Mouse (Mus musculus) brain, embryonic 14.5 days (tissue): ENCODE measurements at regions not wholly inside any gene's neighbourhood (a gene's known extent, or its start where the extent isn't known, plus 50 kb on each side); places are given as distances from the start of the nearest gene placed in this dataset.

Experiments used
- CTCF ChIP-seq: fragments of 200-500 bp; IDR thresholded peaks from 2 replicates; pipeline ENCODE4 v1.5.1; 2012; ENCODE audit warnings: inconsistent platforms, mild to moderate bottlenecking, moderate library complexity, borderline replicate concordance; ENCODE audit not compliant: insufficient read depth, insufficient read length; ENCODE audit errors: extremely low read depth
- POLR2A ChIP-seq: fragments of 200-500 bp; IDR thresholded peaks from 2 replicates; pipeline ENCODE4 v1.6.1; 2012; ENCODE audit warnings: mild to moderate bottlenecking, inconsistent platforms, borderline replicate concordance; ENCODE audit not compliant: poor library complexity, insufficient read depth, insufficient read length, severe bottlenecking; ENCODE audit errors: extremely low read depth

DNA sequence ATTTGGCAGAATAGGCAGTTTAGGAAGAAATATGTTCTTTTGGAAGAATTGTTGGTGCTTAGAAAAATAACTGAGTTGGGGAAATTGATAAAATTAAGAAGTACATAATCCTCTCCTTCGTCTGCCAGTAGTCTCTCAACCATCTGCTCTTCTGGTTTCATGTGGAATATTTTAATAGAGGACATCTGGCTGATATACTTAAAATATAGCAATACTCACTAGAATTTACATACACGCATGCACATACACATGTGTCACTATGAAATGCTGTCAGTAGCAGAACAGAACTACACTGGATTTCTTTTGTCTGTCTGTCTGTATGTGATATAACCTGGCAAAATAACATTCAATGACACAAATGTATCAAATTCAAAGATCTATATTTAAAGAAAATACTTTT lies 168.4 kb upstream of the 1700003H04Rik start:
- TF ChIP-seq CTCF (no peak), POLR2A (no peak)
